Mouse (Mus musculus): ENCODE data around the gene Nr2c2. TPM values are rescaled to one million over a fixed set of nuclear protein-coding genes. Genes with fewer than 3 reads are reported as not detected.

Gene Nr2c2
- polyA plus RNA-seq, 1 experiment, result 7.3 TPM

DNA sequence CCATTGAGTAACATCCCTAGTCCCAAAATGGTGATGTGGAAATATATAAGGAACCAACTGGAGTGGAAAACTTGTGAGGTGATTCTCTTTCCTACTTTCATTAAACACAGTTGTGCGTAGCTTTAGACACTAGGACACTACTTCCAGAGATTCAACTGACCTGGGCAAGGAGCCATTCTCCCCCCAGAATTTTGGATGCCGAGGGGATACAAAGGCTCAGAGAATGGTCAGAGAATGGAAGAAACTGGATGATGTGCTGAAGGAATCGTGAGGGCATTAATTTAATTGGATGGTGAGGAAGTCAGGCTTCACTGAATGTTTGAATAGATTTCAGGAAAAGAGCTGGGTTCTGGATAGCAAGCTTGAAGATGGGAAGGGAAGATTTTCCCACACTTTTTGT, 1.5 kb downstream of the Nr2c2 start:
- TF ChIP-seq GATA1 (IDR thresholded peaks at IDR 0.05; ENCODE audit: low read length), result no peak

DNA sequence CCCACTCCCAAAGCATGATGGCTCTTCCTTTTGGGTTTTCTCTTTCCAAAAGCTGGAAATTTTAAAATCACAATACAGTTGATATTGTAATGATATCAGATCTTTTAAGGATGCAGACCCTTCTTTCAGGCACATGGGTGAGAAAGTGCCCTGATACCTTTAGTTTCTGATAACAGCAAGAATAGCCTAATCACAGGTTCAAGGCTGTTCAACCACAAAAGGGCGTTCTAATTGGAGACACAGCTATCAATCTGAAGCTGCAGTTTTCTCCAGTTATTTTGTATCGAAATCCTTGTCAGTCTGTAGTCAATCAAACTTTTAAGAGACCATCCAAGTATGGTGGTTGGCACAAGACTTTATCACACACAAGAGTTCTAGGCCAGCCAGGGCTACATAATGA, 2.7 kb downstream of the Nr2c2 start:
- TF ChIP-seq GATA1 (IDR thresholded peaks at IDR 0.05; ENCODE audit: low read length), result no peak

DNA sequence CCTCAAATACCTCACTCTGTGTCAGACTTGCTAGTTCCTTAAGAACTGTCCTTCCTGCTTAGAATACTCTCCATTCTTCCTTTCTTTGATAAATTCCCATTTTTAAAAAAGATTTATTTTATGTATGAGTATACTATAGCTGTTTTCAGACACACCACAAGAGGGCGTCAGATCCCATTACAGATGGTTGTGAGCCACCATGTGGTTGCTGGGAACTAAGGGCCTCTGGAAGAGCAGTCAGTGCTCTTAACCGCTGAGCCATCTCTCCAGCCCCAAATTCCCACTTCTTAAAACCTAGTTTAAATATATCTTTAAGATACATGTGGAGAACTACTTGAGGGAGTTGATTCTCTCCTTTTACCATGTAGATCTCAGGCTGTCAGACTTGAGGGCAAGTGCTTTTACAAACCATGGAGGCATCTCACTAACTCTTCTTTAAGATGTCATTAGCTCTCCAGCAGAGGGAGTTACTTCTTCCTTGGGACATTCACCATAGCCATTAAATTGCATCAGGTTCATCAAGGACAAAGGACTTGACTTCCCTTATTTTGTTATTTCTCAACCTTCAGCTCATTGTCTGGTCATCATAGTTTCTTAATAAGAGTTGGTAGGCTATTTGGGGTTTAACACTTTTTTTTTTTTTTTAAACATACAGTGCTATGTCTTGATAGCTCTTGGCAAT, 9.6 kb downstream of the Nr2c2 start:
- TF ChIP-seq GATA1 (IDR thresholded peaks at IDR 0.05; ENCODE audit: low read length), result no peak

DNA sequence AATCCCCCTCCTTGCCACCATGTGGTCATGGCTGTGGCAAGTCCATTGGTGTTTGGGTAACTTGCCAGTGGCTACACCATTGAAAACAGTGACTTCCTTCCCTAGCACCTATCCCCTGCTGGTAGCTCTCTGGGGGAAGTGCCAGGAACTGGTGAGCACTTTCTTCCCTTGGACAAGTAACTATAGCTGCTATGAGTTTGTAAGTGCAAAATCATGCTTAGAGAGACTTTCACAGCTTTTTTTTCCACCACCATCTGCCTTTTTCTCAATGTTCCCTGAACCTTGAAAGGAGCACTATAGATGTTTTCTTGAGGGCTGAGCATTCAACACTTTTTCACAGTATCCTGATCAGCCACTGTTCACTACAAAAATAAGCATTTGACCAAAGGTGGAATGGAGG, 33.4 kb downstream of the Nr2c2 start:
- TF ChIP-seq GATA1 (IDR thresholded peaks at IDR 0.05; ENCODE audit: low read length), result no peak

DNA sequence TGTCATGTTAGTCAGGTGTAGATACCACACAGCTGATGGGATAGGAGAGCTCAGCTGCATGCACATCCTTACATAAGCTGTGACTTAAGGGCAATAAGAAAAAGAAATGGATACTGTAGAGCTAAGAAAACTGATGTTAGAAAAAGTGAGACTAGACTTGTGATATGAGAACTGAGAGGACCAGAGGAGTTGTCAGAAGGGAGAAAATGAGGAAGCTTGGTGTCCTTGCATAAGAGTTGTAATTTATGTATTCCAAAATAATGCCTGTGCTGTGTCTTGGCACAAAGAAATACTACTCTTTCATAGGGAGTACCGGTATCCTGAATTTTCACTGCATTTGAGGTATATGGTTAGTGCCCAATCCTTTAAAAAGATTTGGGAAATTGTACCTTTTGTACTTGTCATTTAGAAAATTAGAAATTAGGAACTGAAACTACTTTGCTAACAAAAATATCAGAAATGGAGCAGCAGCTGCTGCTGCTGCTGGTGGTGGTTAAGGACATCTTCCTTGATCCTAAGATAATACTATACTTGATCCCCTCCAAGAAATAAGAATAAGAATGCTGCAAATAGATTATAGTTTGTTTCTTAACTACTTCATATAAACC, 35.8 kb downstream of the Nr2c2 start:
- no peak for TF ChIP-seq GATA1 (IDR thresholded peaks at IDR 0.05; ENCODE audit: low read length)

DNA sequence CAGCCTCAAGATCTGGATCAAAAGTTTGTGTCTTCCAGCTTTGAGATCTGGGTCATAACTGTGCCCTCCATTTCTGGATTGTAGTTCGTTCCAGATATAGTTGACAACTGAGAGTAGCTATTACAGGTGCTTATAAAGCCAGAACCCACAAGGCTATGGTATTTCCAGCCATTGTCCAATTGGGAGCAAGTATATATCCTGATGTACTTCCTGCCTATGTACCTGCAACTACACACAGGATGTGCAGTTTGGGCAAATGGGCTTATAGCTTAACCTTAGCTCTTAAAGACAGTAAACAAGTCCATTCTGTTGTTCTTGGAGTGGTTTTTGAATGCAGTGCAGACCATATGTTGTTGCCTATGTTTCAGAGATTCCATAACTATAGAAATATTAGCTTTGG, 40.3 kb downstream of the Nr2c2 start:
- TF ChIP-seq GATA1 (IDR thresholded peaks at IDR 0.05; ENCODE audit: low read length), result no peak

GRCm38 (mm10) chr6:92132021-92132911, 41.1 kb downstream of the Nr2c2 start:
- TF ChIP-seq GATA1 (IDR thresholded peaks at IDR 0.05; ENCODE audit: low read length), result no peak

DNA sequence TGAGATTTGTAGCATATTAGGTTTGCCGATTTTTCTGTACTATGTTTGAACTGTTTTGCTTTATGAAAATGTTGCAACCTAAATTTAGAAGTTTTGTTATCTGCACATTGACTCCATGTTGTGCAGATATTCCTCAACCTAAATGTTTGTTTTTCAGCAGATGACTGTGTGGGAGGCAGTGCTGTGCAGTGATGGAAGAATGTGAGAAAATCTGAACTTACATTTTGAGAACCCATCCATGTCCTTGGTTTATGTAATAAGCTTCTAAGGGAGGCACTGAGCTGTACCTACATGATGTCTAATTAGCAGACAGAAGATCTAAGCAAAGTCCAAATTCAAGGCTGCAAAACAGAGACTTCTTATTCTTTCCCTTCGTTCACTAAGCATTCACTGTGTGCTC, 42.4 kb downstream of the Nr2c2 start:
- TF ChIP-seq GATA1 (IDR thresholded peaks at IDR 0.05; ENCODE audit: low read length), result no peak

DNA sequence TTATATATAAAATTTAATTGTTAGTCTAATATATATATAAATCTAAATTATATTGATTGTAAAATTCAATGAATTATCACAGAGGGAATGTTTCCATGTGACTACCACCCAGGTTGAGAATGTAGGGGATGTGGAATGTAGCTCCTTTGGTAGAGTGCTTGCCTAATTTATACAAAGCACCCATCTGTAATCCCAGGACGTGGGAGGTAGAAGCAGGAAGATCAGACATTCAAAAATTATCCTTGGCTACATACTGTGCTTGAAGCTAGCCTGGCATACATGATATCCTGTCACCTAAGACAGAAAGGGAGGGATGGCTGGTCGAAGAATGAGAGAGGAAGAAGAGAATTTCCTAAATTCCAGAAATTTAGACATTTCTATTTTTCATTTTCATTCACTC, 45.2 kb downstream of the Nr2c2 start:
- TF ChIP-seq GATA1 (IDR thresholded peaks at IDR 0.05; ENCODE audit: low read length), result no peak

DNA sequence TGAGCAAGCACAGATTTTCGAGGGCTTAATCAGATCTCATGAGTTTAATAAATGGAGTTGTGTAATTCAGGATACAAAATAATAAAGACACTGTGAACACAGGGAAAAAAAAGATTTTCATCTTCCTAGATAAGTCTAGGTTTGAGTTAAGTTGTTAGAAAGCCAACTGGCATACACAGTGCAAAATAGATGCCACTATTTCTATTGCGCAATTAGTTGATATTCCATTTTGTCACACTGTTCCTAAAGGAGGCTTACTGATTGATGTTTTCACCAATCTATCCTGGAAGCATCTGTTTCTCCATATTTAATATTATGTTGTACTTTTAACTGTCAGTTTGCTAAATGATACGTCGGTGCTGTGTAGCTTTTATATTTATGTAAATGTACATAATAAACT, 54.7 kb downstream of the Nr2c2 start:
- no peak for TF ChIP-seq GATA1 (IDR thresholded peaks at IDR 0.05; ENCODE audit: low read length)

DNA sequence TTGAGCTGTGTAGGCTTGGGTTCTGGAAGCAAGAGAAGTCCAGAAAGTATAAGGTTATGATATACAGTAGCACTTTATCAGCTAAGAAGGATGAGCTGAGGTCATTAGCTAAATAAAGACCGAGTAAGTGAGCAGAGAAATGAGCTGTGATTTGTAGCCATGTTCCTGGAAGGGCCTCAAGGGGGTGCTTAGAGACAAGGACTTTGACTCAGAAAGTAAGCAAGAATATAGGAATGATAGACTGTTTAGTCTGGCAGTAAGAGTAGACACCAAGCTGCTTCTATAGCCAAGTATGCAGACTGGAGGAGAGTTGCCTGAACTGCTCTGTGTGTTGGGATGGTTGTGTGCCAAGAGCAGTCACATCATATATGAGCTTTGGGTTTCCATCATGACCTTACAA, 62.6 kb downstream of the Nr2c2 start:
- no peak for TF ChIP-seq GATA1 (IDR thresholded peaks at IDR 0.05; ENCODE audit: low read length)

- TF ChIP-seq GATA1 (IDR thresholded peaks at IDR 0.05; ENCODE audit: low read length), result no peak
Observed at GRCm38 (mm10) chr6:92158801-92159200, 67.6 kb downstream of the Nr2c2 start.

GRCm38 (mm10) chr6:92162724-92163123, 71.5 kb downstream of the Nr2c2 start:
- no peak for TF ChIP-seq GATA1 (IDR thresholded peaks at IDR 0.05; ENCODE audit: low read length)

DNA sequence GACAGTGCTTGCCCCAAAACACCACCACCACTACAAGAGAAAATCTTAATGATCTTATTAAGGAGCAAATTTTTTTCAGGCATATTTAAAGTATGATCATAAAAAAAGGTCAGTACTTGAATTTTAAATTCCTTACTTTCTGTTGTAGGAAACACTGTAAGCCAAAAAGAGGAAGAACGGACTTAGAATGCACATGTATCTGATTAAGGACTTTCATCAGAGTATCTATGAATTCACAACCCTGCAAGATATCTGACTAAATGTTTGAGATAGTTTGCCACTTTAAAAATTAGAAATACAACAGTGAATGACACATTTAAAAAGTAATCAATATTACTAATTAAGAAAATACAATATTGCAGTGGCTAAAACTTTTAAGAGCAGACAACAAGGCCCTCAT, 85.3 kb downstream of the Nr2c2 start:
- TF ChIP-seq GATA1 (IDR thresholded peaks at IDR 0.05; ENCODE audit: low read length), result no peak

DNA sequence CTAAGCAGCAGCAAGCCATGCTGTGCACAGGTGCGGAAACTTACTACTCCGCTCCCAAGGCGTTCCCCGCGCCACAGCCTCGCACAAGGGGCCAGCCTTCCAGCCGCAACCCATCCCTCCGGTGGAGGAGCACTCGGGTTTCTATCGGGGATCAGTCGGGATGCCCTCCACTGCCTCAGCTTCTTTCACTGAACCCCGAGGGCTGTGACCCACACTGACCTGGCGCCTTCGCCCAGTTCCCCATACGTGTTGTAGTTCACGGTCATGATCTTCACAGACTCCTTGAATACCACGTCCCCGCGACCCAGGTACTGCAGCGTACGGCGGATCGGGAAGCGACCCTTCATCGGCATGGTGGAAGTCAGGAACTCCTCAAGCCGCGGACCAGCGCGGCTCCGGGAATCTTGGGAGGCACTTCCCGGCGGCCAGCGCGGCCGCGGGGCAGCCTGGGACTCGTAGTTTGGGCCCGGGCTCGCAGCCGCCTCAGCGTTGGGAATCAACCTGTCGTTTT, 92.5 kb downstream of the Nr2c2 start, which contains the start of gene Mrps25:
Gene Mrps25 (minus strand): TSS at position 413 of the 511 bp plus-strand sequence.
- no peak for TF ChIP-seq GATA1 (IDR thresholded peaks at IDR 0.05; ENCODE audit: low read length)

GRCm38 (mm10) chr6:92184178-92184577, 93.0 kb downstream of the Nr2c2 start:
- no peak for TF ChIP-seq GATA1 (IDR thresholded peaks at IDR 0.05; ENCODE audit: low read length)

Measured in G1E-ER4 (cell line).